Mouse (Mus musculus): ENCODE data around the gene Wdtc1.

- TF ChIP-seq CTCF (IDR thresholded peaks at IDR 0.05; ENCODE audit: low read depth): no peak
- TF ChIP-seq EP300 (IDR thresholded peaks at IDR 0.05; ENCODE audit: low read depth): no peak
Measured at GRCm38 (mm10) chr4:133402011-133402410, 48.7 kb upstream of the Wdtc1 start.

Data from heart, postnatal 0 days (tissue).